Mouse (Mus musculus) midbrain, postnatal 0 days (tissue): ENCODE measurements around the gene Fdx1. TPM values are rescaled to one million over a fixed set of nuclear protein-coding genes. Genes with fewer than 3 reads are reported as not detected.

ENCODE experiments used
- ATAC-seq: fragments of 200-750 bp; cut with Nextera tagmentation; 2 replicates; pipeline ENCODE4 v1.8.0; 2017; ENCODE audit warnings: moderate number of reproducible peaks, mild to moderate bottlenecking, moderate TSS enrichment, moderate library complexity; ENCODE audit not compliant: low FRiP score
- DNase-seq: peaks from one replicate; pipeline ENCODE4 v3.0.0-alpha.2; 2015; ENCODE audit warnings: low spot score
- H3K27ac ChIP-seq: fragments of 300-500 bp; sonication (generic); 2 replicates; pipeline ENCODE4 v1.5.1; 2014; ENCODE audit warnings: low read depth, mild to moderate bottlenecking, low read length, mixed read lengths
- H3K27me3 ChIP-seq: fragments of 300-500 bp; sonication (generic); 2 replicates; pipeline ENCODE4 v1.6.1; 2014; ENCODE audit warnings: low read length, control low read depth, mixed read lengths; ENCODE audit not compliant: insufficient read depth
- H3K36me3 ChIP-seq: fragments of 300-500 bp; sonication (generic); 2 replicates; pipeline ENCODE4 v1.6.1; 2014; ENCODE audit warnings: low read length, control low read depth, mixed read lengths; ENCODE audit not compliant: insufficient read depth
- H3K4me1 ChIP-seq: fragments of 300-500 bp; sonication (generic); 2 replicates; pipeline ENCODE4 v1.6.1; 2014; ENCODE audit warnings: mild to moderate bottlenecking, control low read depth, antibody characterized with exemption, low read length, mixed read lengths; ENCODE audit not compliant: insufficient read depth
- H3K4me2 ChIP-seq: fragments of 300-500 bp; sonication (generic); 2 replicates; pipeline ENCODE4 v1.6.1; 2014; ENCODE audit warnings: low read depth, mild to moderate bottlenecking, low read length, mixed read lengths; ENCODE audit not compliant: poor library complexity, severe bottlenecking
- H3K4me3 ChIP-seq: fragments of 300-500 bp; sonication (generic); 2 replicates; pipeline ENCODE4 v1.5.1; 2014; ENCODE audit warnings: low read depth, mild to moderate bottlenecking, low read length, moderate library complexity
- H3K9ac ChIP-seq: fragments of 300-500 bp; sonication (generic); replicated peaks from 2 replicates; pipeline ENCODE4 v1.6.1; 2014; ENCODE audit warnings: mild to moderate bottlenecking, low read length, moderate library complexity, mixed read lengths; ENCODE audit not compliant: poor library complexity, severe bottlenecking
- H3K9me3 ChIP-seq: fragments of 300-500 bp; sonication (generic); 2 replicates; pipeline ENCODE4 v1.6.1; 2016; ENCODE audit warnings: low read length, control low read depth
- CTCF ChIP-seq: IDR thresholded peaks from 2 replicates; pipeline ENCODE4 v1.5.1; 2016; ENCODE audit warnings: antibody characterized with exemption, mild to moderate bottlenecking
- whole genome bisulfite sequencing: fragments of 180-500 bp; shearing (Covaris S2); extraction: QIAGEN DNeasy Blood & Tissue Kit; methylation state at CpG from one replicate; pipeline ENCODE4 v1.1.7; 2014; 5-methylcytosine and 5-hydroxymethylcytosine counted together
- polyA plus RNA-seq: library from polyadenylated mRNA; unstranded; fragments of >200 nt; fragmentation: Nextera tagmentation; extraction: Ambion mirVana; gene quantifications from 2 replicates; pipeline ENCODE4 v1.2.1, GENCODE M21; 2015
- total RNA-seq: library from RNA; depleted of rRNA; stranded (reverse); fragments of >200 nt; gene quantifications from 2 replicates; pipeline ENCODE4 v1.2.3, GENCODE M21; 2014

The Fdx1 gene
- total and polyA plus RNA-seq, 2 experiments from 2014 or later: 18.0 to 39.1 TPM

DNA sequence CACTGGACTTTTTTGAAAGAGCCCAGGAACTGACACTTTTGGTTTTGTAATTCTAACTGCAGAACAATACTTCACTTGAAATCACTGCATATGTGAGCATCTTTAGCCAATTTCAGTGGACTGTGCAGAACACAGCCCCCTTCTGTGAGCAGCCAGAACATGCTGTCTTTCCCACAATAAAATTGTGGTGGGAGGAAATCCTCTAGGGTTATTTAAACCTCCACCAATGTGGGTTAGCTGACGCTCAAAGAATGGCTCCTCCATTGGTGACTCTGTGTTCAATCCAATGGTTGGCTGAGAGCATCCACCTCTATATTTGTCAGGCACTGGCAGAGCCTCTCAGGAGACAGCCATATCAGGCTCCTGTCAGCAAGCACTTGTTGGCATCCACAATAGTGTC, 28.7 kb downstream of the Fdx1 start:
- Histone ChIP-seq H3K9ac (no peak overlapping the region), H3K4me1 (no peaks in the 10 kb centered on the region), H3K27ac (no peak overlapping the region), H3K4me3 (no peak overlapping the region), H3K4me2 (no peak overlapping the region), H3K36me3 (no peaks in the 10 kb centered on the region), H3K27me3 (no peaks in the 10 kb centered on the region), H3K9me3 (no peaks in the 10 kb centered on the region)
- ATAC-seq (no peak), DNase-seq (no peak)
- WGBS: 79% methylated on average over 1 of the region's 1 CpGs
- TF ChIP-seq CTCF: no peak

DNA sequence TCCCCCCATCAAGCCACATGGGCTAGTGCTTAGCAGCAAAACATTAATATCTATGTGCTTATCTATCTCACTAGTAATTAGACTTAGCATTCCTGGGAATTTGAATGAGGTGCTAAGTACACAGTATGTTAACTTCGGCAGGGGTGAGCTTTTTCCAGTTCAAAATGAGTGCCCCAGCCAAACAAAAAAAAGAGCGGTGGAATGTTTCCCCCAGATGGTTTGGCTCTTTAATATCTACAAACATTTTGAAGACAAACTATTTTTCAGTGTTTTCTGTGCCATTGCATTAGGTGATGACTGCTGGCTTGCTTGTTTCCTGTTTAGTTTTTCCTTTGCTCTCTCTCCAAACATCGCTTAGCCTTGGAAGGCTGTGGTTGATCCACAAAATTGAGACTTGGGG, 31.4 kb downstream of the Fdx1 start:
- Histone ChIP-seq H3K9ac (no peak overlapping the region), H3K4me3 (no peak overlapping the region), H3K27me3 (no peaks in the 10 kb centered on the region), H3K9me3 (no peaks in the 10 kb centered on the region), H3K27ac (no peak overlapping the region), H3K4me1 (peaks cover 3% of the 10 kb centered on the region; the same call in 1 of the 2 replicates), H3K4me2 (no peak overlapping the region), H3K36me3 (no peaks in the 10 kb centered on the region)
- WGBS: 93% methylated on average over 3 of the region's 3 CpGs
- ATAC-seq: no peak
- DNase-seq: no peak
- no peak for TF ChIP-seq CTCF

DNA sequence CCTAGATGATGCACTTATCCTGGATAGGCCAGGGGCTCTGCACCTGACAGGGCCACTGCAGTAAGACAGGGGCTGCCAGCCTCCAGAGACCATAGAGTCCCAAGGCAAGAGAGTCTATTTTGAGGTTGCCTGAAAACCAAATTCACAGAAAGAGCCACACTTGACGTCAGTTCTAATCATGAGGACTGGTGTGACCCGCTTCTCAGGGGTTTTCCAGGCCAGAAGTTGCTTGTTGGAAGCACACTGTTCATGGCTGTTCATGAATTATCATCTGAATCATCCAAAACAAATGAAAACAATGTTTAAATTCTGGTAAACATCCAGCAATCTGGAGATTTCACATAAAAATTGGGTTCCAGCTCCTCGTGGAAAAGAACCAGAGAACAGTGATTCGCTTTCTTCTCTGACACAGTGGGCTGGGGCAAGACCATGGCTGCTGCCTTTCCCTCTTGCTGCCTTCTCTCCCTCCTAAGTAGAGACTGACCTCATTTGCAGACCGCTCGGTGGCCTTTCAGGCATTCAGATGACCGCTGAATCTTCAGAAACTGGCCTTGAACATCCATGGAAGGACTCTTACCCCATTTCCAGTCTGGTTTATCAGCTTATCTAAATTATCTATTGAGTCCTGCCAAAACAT, 32.2 kb downstream of the Fdx1 start:
- WGBS: 92% methylated on average over 7 of the region's 7 CpGs
- no peak for DNase-seq

DNA sequence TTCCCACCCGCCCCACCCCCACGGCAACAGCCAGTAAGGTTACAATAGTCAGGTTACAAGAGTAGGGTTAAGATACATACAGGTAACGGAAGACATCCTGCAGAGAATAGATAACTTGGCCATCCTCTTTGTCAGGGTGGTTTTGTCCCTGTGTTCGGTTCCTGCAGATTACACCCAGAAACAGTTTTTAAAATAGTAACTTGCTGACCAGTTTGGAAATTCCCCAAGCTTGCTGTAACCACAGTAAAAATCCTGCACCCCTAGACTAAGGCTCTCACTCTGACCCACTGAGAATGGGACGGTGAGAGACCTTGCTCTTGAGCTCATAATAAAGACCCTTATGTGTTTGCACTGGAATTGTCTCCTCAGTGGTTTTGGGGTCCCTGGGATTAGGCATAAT, 33.4 kb downstream of the Fdx1 start:
- ATAC-seq (no peak), DNase-seq (no peak)
- Histone ChIP-seq H3K4me2 (no peak overlapping the region), H3K4me1 (peaks cover 3% of the 10 kb centered on the region; the same call in 1 of the 2 replicates), H3K9ac (no peak overlapping the region), H3K27me3 (no peaks in the 10 kb centered on the region), H3K9me3 (no peaks in the 10 kb centered on the region), H3K27ac (no peak overlapping the region), H3K4me3 (no peak overlapping the region), H3K36me3 (no peaks in the 10 kb centered on the region)
- TF ChIP-seq CTCF: no peak
- WGBS: 82% methylated on average over 5 of the region's 5 CpGs

More for the DNA sequence above, 32.2 kb downstream of the Fdx1 start:
- H3K4me3 ChIP-seq: no peak overlapping the region
- TF ChIP-seq CTCF: no peak
- no peak overlapping the region for H3K4me2 ChIP-seq
- no peak overlapping the region for H3K9ac ChIP-seq
- no peak for ATAC-seq
- no peak overlapping the region for H3K27ac ChIP-seq
- no peaks in the 10 kb centered on the region for H3K27me3 ChIP-seq
- H3K4me1 ChIP-seq: peaks cover 3% of the 10 kb centered on the region; the same call in 1 of the 2 replicates
- H3K9me3 ChIP-seq: no peaks in the 10 kb centered on the region
- H3K36me3 ChIP-seq: no peaks in the 10 kb centered on the region

DNA sequence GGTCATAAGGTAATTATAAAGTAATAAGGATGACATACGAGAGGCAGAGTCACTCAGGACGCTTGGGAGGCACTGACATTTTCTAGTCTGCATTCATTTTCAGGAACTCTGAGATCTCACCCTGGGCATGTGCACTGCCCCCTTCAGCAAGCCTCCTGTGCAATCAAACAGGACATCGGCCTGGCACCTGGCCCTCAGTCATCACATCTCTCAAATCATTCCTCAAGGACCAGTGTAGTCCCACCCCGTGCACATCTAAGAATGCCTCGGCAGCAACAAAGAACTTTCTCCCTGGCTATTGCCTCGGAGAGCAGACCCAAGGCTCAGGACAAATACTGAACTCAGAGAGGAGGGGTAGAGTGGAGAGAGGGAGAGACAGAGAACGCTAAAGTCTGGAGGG, 34.7 kb downstream of the Fdx1 start:
- no peak for TF ChIP-seq CTCF
- H3K4me3 ChIP-seq: no peak overlapping the region
- DNase-seq (no peak), ATAC-seq (no peak)
- peaks cover 3% of the 10 kb centered on the region; the same call in 1 of the 2 replicates for H3K4me1 ChIP-seq
- H3K27me3 ChIP-seq: no peaks in the 10 kb centered on the region
- no peak overlapping the region for H3K4me2 ChIP-seq
- no peaks in the 10 kb centered on the region for H3K9me3 ChIP-seq
- H3K9ac ChIP-seq: no peak overlapping the region
- H3K36me3 ChIP-seq: no peaks in the 10 kb centered on the region
- 58% methylated on average over 7 of the region's 7 CpGs for WGBS
- H3K27ac ChIP-seq: peak overlapping the region; percentile 18; the same call in 1 of the 2 replicates

DNA sequence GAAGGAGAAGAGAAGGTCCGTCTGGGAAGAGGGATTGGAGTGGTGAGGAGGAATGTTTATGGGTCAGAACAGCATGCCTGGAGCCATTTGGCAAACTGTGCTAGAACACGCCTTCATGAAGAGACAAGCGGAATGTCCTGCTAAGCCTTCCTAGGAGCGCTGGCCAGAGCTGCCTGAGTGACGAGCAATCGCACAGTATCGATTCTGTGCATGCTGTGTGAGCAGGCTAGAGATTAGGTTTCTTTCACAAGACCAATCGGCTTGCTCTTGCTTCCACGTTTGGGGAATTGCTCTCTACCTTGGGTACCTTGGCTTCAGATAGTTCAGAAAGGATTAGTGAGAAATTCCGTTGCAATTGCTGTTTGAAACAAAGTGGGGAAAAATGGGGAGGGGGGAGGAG, 35.2 kb downstream of the Fdx1 start:
- ATAC-seq (no peak), DNase-seq (peak; percentile 32)
- Histone ChIP-seq H3K4me1 (peaks cover 3% of the 10 kb centered on the region; the same call in 1 of the 2 replicates), H3K4me2 (peak overlapping the region; percentile 18; the same call in 1 of the 2 replicates), H3K9me3 (no peaks in the 10 kb centered on the region), H3K4me3 (no peak overlapping the region), H3K36me3 (no peaks in the 10 kb centered on the region), H3K9ac (no peak overlapping the region; the same call in 1 of the 2 replicates), H3K27me3 (no peaks in the 10 kb centered on the region), H3K27ac (peak overlapping the region; percentile 59)
- no peak for TF ChIP-seq CTCF
- 31% methylated on average over 10 of the region's 10 CpGs for WGBS
